Mouse (Mus musculus): ENCODE results near the gene Baz1b.
"Not testable (repeated sequence)": the region's sequence is repeated elsewhere in the genome, so short reads cannot be mapped to it uniquely, and the experiment has no call there.

Gene Baz1b

DNA sequence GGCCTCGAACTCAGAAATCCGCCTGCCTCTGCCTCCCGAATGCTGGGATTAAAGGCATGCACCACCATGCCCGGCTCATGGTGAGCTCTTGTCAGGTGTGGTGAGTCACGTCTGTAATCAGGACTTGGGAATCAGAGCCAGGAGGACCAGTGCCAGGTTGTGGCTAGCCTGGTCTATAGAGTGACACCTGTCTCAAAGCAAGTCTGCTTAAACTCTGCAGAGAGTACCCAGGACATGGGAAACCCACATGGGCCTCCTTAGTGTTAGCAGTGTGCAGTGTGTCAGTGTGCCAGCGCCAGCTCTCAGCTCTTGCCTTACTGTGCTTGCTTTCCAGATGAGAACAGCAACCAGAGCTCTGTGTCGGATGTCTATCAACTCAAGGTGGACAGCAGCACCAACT, 7.4 kb upstream of the Baz1b start:
- DNase-seq (ENCODE audit: low spot score) = no peak

DNA sequence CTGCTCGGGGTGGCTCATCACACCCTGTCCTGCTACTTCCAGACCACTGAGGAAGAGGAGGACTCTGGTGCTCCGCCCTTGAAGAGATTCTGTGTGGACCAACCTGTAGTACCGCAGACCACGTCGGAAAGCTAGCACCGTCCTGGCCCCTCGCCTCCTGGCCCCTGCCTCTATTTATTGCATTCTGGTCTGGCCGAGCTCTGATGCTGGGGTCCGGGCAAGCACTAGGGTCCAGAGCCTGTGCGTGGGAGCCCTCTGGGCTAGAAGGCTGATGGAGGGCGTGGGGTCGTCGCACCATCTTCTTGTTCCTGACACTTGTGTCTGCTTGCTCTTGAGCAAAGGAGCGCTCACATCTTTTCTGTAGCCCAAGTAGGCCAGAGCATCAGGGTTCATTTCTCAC, 6.3 kb upstream of the Baz1b start:
- no peak for DNase-seq (ENCODE audit: low spot score)

DNA sequence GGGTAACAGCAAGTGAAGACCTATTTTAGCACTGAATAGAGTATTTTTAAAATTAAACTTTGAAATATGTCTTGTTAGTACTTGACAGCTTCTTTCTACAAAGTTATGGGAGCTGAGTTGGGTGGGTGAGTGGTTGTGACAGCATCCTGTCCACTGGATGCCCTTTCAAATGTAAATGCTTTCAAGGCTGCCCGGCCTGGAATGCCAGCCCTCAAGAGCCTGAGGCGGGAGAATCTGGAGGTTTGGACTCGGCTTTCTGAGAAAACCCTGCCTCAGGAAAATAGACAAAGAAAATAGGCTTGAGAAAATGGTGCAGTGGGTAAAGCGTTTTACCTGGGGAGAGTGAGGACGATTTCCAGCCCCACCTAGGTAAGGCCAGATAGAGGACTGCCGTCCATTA, 5.3 kb upstream of the Baz1b start:
- no peak for DNase-seq (ENCODE audit: low spot score)

DNA sequence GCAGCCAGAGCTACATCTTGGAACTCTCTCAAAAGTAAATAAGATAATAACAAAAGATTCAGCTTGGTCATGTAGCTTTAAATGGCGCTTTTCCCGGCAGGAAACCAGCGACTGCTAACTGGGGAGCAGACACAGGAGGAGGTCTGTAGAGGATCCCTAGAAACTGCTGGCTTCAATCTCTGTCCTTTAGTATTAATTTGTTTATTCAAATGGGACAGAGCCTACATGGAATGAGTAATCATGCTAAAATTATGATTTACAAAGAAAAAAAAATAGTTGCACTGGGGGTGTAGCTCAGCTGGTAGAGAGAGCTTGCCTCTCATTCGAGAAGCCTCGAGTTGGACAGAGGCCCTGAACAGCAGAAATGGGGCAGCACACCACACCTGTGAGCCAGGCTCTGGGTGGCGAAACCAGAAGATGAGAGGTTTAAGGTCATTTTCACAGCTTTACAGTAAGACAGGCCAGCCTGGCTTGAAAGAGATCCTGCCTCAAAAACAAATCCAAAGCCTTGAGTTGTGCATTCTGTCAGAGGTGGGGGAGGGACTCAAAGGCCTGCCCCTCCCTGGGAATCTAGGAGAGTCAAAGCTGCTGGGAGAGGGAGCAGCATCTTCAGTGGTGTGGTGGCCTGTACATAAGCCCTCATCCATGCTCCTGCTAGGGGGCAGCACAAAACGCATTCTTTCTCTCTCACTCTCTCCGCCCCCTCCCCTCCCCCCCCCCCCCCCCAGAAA, 3.8 kb upstream of the Baz1b start:
- peak; percentile 27 for DNase-seq (ENCODE audit: low spot score)

DNA sequence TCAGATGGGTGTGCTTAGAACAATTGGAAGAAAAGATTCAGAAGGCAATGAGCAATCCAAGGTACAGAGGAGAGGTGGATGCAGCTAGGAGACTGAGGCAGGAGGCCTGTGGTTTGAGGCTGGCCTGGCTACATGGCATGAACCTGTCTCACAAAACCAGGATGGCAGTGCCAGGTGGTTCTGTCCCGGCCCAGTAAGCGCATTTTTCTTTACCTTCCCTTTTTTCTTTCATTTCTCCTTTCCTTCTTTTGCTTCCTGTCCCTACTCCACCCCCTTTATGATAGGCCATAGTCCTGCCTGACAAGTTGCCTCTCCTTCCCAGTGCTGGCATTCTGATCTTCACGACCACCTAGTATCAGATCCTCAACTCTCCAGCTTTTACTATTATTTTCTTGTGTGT, 2.0 kb upstream of the Baz1b start:
- no peak for DNase-seq (ENCODE audit: low spot score)

DNA sequence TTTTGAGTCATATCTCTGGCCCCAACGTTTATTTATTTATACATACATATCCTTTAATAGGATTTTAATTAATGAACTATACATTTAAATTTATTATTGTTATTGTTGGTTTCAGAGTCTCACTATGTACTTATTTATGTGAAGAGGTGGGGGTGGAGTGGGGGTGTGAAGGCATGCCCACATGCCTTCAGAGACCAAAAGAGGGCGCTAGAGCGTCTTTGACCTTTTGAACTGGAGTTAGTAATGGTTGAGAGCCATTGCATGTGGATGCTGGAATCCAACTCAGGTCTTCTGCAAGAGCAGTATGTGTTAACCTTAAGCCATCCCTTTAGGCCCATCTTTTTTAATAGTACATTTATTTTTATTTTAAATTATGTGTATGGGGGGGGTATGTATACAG, 1.5 kb upstream of the Baz1b start:
- DNase-seq (ENCODE audit: low spot score) = peak; percentile 47

DNA sequence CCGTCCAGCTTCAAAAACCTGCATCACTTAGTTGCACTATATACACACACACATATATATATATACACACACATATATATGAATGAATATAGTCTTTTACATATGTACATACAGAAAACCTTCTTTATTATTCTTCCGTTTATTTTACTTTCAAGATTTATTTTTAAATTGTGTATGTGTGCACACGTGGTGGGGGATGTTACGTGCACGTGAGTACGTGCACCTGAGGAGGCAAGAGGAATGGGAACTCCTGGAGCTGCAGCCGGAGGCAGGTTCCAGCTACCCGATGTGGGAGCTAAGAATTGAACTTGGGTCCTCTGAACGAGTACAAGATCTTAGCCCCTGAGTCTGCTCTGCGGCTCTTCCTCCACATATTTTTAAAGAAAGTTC, 838 bp upstream of the Baz1b start:
- DNase-seq (ENCODE audit: low spot score) = no peak

DNA sequence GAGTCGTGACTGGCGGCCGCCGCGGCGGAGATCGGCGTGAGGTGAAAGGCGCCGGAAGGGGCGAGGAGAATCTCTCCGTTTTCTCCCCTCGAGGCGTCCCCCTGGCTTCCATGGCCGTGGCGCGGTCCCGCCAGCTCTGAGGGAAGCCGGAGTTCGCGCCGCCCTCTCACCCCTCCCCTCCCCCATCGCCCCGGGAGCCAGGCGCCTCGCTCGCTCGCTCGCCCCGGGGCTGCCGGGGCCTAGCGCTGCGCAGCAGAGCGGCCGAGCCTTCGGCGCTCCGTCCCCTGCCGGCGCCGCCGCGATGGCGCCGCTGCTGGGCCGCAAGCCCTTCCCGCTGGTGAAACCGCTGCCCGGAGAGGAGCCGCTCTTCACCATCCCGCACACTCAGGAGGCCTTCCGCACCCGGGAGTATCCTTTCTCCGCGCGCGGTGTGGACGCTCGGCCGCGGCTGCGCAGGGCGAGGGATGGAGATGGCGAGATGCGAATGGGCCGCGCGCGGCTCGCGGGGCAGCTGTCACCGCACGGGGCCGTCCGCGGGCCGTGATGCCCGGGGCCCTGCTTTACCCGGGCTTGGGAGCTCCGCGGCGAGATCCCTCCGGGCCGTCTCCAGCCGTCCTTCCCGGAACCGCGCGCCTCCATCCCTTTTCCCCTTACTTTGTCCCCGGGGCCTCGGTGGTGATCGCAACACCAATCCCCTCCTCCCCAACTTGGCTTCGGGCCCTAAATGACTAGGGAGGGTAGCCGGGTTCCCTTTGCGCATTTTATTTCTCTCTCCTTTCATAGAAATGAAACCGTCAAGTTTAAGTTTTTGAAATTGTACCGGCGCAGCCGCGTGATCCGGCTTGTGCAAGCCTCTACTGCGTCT, 517 bp downstream of the Baz1b start:
- peak; percentile 32 for DNase-seq (ENCODE audit: low spot score)

DNA sequence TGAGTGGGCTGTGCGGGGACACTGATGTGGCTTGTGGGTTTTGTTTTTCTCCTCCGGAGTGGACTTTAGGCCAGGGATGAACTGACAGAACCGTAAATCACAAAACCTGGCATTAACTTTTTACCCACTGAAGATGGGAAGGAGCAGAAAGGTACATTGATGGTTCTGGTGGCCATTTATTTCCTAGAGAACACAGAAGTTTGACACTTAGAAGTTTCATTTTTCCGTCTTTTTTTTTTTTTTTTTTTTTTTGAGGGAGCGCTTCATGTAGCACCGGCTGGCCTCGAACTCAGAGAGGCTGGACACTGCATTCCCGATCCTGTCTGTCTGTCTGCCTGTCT, 1.1 kb downstream of the Baz1b start:
- DNase-seq (ENCODE audit: low spot score) = peak; percentile 29

DNA sequence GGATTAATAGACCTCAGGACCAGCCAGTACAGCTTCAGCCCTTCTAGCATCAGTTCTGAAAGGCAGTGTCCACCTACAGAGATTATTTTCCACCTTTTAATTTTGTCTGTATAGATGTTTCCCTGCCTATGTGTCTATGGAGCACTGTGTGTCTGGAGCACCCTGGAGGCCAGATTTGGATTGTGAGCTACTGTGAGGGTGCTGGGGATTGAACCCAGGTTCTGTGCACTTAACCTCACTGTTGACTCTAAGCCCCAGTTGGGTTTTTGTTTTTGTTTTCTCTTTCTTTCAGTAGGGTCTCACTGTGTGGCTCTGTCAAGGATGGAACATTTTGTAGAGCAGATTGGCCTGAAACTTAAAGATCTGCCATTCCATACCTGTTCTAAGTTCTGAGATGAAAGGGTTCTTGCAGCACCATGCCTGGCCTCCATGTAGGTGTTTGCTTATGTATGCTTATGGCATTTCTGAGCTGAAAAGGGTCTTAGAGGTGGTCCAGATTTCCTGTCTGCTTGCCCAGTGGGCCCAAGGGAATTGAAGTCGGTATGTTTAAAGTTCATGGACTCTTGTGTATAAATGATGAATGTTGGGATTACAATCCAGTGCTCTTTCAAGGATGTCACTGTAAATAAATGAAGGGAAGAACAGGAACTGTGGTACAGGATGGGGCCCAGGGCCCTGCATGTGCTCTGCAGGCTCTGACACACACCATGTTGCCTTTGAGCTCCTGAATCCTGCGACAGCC, 2.4 kb downstream of the Baz1b start:
- DNase-seq (ENCODE audit: low spot score) = no peak

DNA sequence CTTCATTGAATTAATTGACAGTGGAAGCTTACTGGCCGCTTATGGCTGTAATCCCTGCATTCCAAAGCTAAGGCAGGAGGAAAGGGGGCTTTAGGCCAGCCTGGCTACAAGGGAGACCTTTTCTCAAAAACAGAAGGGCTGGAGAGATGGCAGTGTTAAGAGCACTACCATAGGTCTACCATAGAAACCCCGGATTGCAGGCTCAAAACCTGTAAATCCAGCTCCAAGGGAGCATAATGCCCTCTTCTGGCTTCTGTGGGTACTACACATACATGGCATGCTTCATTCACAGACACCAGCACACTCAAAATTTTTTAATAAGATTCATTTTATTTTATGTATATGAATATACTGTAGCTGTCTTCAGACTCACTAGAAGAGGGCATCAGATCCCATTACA, 4.6 kb downstream of the Baz1b start:
- peak; percentile 81 for DNase-seq (ENCODE audit: low spot score)

DNA sequence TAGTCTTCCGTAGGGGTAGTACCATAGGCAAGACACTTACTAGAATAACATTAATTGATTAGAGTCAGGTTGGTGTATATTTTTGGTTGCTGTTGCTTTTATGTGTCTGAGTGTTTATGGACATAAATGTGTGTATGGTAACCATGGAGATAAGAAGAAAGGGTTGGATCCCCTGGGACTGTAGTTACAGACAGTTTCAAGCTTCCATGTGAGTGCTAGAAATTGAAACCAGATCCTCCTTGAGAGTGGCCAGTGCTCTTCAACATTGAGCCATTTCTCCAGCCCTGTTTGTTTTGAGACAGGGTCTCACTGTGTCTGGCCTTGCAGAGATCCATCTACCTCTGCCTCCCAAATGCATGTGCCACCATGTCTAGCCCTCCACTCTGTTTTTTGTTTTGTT, 5.4 kb downstream of the Baz1b start:
- no peak for DNase-seq (ENCODE audit: low spot score)

DNA sequence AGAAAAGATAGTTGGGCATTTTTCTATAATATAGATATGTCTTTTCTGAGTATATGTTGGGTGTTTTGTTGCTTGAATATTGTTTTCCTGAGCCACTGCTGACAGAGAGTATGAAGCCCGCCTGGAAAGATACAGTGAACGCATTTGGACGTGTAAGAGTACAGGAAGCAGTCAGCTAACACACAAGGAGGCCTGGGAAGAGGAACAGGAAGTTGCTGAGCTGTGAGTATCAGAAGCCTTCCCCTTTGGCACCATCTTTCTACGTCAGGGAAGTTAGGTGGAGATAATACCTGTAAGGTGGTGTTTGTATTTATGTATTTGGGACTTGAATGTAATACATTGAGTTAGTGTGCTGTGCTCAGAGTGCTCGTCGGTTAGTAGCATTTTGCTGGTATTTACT, 9.3 kb downstream of the Baz1b start:
- no peak for DNase-seq (ENCODE audit: low spot score)

DNA sequence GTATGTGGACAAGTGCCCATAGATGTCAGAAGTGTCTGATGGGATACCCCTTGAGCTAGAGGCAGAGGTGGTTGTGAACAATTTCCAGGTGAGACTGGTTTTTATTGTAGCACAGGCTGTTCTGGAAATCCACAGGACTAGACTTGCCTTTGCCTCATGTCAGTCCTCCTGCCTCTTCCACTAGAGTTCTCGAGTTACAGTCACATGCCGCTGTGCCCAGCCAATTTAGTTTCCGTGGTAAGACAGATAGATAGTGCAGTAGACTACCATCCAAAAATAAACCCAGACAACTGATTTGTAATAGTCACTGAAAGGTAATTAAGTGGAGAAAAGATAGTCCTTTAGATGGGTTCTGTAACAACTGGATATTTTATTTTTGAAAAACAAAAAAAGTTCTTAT, 15.7 kb downstream of the Baz1b start:
- DNase-seq (ENCODE audit: low spot score) = no peak

DNA sequence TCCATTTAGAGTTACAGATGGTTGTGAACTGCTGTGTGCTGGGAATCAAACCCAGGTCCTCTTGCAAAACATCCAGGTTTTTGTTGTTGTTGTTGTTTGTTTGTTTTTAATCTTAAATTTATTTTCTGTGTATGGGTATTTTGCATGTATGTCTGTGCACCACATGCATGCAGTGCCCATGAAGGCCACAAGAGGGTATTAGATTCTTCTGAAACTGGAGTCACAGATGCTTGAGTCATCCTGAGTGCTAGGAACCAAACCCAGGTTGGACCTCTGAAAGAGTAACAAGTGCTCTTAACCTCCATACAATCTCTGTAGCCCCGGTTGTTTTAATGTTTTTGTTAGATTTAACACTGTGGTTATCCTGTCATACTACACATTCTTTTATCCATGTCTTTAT, 21.1 kb downstream of the Baz1b start:
- DNase-seq (ENCODE audit: low spot score) = no peak

DNA sequence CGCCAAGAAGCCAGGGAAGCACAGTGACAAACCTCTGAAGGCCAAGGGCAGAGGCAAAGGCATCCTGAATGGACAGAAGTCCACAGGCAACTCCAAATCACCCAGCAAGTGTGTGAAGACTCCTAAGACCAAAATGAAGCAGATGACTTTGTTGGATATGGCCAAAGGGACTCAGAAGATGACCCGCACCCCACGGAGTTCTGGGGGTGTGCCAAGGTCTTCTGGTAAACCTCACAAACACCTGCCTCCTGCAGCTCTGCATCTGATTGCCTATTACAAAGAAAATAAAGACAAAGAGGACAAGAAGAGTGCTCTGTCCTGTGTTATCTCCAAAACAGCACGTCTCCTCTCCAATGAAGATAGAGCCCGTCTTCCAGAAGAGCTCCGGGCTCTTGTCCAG, 29.8 kb downstream of the Baz1b start:
- DNase-seq (ENCODE audit: low spot score) = no peak

DNA sequence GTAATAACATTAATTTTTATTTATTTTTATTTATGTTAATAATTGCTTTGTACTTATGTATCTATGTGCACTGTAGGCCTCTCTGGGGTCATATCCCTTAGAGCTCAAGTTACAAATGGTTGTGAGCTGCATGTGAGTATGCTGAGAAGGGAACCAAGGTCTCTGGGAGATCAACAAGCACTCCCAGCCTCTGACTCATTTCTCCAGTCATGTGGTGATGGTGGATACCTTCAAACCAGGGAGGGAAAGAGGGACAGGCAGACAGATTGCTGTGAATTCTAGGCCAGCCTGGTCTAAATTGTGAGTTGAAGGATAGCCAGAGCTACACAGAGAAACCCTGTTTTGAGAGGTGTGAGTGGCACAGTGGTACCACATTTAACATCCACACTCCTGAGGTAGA, 33.9 kb downstream of the Baz1b start:
- DNase-seq (ENCODE audit: low spot score) = no peak

DNA sequence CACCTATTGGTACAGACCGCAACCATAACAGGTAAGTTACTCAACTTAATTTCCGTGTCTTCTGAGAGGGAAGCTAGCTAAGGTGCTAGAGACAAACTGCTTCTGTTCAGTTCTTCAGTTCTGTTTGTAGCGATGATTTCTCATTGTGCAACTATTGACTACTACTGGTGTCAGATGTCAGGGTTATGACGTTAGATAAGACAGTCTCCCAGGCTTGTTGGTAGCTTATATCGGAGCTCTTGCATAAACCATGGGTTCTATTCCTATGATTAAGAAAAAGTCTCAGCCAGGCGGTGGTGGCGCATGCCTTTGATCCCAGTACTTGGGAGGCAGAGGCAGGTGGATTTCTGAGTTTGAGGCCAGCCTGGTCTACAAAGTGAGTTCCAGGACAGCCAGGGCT, 35.0 kb downstream of the Baz1b start:
- DNase-seq (ENCODE audit: low spot score) = no peak

DNA sequence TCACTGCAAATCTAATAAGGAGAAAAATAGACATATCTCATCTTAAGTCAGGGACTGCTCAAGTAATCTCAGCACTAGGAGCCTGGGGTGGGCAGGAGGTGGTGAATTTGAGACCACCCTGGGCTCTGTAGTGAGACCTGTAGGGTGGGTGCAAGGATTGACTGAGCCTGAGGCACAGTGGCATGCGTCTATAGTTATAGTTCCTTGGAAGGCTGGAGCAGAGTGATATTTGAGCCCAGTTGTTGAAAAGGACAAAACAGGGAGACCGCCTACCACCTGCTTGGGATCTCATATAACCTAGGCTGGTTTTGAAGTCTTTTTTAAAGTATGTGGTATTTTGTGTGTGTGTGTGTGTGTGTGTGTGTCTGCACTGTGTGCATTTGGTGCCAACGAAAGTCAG, 37.1 kb downstream of the Baz1b start:
- no peak for DNase-seq (ENCODE audit: low spot score)

DNA sequence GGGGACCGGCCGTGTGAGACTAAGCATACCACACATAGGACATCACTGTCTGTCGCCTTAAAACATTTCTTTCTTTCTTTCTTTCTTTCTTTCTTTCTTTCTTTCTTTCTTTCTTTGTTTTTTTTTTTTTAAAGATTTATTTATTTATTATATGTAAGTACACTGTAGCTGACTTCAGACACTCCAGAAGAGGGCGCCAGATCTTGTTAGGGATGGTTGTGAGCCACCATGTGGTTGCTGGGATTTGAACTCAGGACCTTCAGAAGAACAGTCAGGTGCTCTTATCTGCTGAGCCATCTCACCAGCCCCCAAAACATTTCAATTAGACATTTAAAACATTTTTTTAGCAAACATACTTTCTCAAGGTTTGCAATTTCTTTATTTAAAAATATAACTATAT, 38.8 kb downstream of the Baz1b start:
- not testable (repeated sequence) for DNase-seq (ENCODE audit: low spot score)

DNA sequence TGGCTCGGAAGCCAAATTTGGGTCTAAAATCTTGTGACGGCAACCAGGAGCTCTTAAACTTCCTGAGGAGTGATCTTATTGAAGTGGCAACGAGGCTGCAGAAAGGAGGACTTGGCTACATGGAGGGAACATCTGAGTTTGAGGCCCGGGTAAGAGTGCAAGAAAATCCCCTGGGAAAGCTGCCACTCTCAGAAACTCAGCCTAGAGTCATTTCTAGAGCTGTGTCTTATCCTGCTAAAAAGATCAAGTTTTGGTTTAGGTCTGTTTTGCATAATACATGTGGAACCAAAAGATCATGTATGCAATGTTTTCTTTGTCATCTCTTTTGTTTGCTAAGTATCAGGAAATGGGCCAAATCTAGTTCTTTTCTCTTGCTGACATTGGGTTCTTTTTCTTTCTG, 43.1 kb downstream of the Baz1b start:
- DNase-seq (ENCODE audit: low spot score) = no peak

DNA sequence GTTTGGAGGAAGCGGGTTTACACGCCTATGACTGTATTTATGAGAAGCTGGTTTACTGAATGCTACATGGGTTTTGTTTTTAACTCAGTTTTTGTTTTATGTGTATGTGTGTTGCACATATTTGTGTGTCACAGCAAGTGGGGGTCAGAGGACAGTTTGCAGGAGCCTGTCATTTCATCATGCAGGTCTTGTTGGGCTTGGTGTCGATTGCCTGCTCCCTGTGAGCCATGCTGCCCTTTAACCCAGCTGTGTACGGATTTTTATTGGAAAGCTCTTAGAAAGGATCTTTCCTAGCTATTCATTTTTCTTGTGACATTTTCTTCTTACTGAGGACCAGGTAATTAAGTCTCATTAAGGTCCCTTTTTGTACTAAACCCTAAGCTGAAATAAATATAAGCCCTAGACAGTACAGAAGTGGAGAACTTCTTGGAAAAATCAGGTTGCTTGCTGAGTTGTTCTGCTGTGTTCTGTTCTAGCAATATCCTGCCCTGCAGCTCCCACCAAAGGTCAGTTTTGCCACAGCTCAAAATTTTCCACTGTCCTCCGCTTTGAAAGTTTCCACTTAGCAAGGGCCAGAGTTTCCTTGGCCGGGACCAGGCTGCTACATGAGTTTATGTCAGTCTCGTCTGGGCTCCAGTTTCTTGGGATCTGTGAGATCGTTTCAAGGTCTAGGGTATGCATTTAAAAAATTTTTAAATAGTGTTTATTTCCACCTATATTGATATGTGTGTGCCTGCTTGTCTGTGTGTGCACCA, 46.3 kb downstream of the Baz1b start:
- DNase-seq (ENCODE audit: low spot score) = no peak

Data from embryo, embryonic 10 days (tissue).